Mouse (Mus musculus): ENCODE measurements around the gene Synj1. TPM values are rescaled to one million over a fixed set of nuclear protein-coding genes. Genes with fewer than 3 reads are reported as not detected.

Synj1 gene
- polyA plus RNA-seq, 1 experiment = 157 TPM

- no peak for TF ChIP-seq CTCF (IDR thresholded peaks at IDR 0.05; ENCODE audit: extremely low read depth, insufficient read depth, low read length)
- no peak for TF ChIP-seq POLR2A (IDR thresholded peaks at IDR 0.05; ENCODE audit: extremely low read depth, insufficient read depth, low read length)
- H3K4me1 ChIP-seq (ENCODE audit: control insufficient read depth, insufficient read depth, low read length) = no peaks in the 10 kb centered on the region
- H3K4me3 ChIP-seq (ENCODE audit: insufficient read depth, low read length) = no peak overlapping the region
- no peak overlapping the region for H3K27ac ChIP-seq (ENCODE audit: insufficient read depth, low read length)
Measured at GRCm38 (mm10) chr16:91019476-91019875, 8.4 kb upstream of the Synj1 start.

GRCm38 (mm10) chr16:91015761-91016160 is 4.7 kb upstream of the Synj1 start:
- TF ChIP-seq POLR2A (IDR thresholded peaks at IDR 0.05; ENCODE audit: extremely low read depth, insufficient read depth, low read length) (no peak), CTCF (IDR thresholded peaks at IDR 0.05; ENCODE audit: extremely low read depth, insufficient read depth, low read length) (no peak)
- H3K4me3 ChIP-seq (ENCODE audit: insufficient read depth, low read length) = no peak overlapping the region
- H3K4me1 ChIP-seq (ENCODE audit: control insufficient read depth, insufficient read depth, low read length) = peaks cover 2% of the 10 kb centered on the region; the same call in 1 of the 2 replicates
- no peak overlapping the region; the same call in 1 of the 2 replicates for H3K27ac ChIP-seq (ENCODE audit: insufficient read depth, low read length)

GRCm38 (mm10) chr16:91011847-91012246 is 739 bp upstream of the Synj1 start:
- TF ChIP-seq POLR2A (IDR thresholded peaks at IDR 0.05; ENCODE audit: extremely low read depth, insufficient read depth, low read length) (no peak), CTCF (IDR thresholded peaks at IDR 0.05; ENCODE audit: extremely low read depth, insufficient read depth, low read length) (no peak)
- peak overlapping the region; percentile 49 for H3K4me3 ChIP-seq (ENCODE audit: insufficient read depth, low read length)
- H3K4me1 ChIP-seq (ENCODE audit: control insufficient read depth, insufficient read depth, low read length) = peaks cover 5% of the 10 kb centered on the region
- peak overlapping the region; percentile 96 for H3K27ac ChIP-seq (ENCODE audit: insufficient read depth, low read length)

GRCm38 (mm10) chr16:91010581-91011020 is 507 bp downstream of the Synj1 start:
- Histone ChIP-seq H3K27ac (ENCODE audit: insufficient read depth, low read length) (peak overlapping the region; percentile 93), H3K4me1 (ENCODE audit: control insufficient read depth, insufficient read depth, low read length) (peaks cover 7% of the 10 kb centered on the region), H3K4me3 (ENCODE audit: insufficient read depth, low read length) (peak overlapping the region; percentile 49)
- TF ChIP-seq CTCF (IDR thresholded peaks at IDR 0.05; ENCODE audit: extremely low read depth, insufficient read depth, low read length) (no peak), POLR2A (IDR thresholded peaks at IDR 0.05; ENCODE audit: extremely low read depth, insufficient read depth, low read length) (no peak)

GRCm38 (mm10) chr16:91009942-91010529 is 1.1 kb downstream of the Synj1 start:
- no peak overlapping the region; the same call in 1 of the 2 replicates for H3K27ac ChIP-seq (ENCODE audit: insufficient read depth, low read length)
- peaks cover 7% of the 10 kb centered on the region for H3K4me1 ChIP-seq (ENCODE audit: control insufficient read depth, insufficient read depth, low read length)
- peak overlapping the region; percentile 49 for H3K4me3 ChIP-seq (ENCODE audit: insufficient read depth, low read length)
- TF ChIP-seq CTCF (IDR thresholded peaks at IDR 0.05; ENCODE audit: extremely low read depth, insufficient read depth, low read length) = no peak
- no peak for TF ChIP-seq POLR2A (IDR thresholded peaks at IDR 0.05; ENCODE audit: extremely low read depth, insufficient read depth, low read length)

- H3K4me1 ChIP-seq (ENCODE audit: control insufficient read depth, insufficient read depth, low read length) = peaks cover 12% of the 10 kb centered on the region
- no peak for TF ChIP-seq CTCF (IDR thresholded peaks at IDR 0.05; ENCODE audit: extremely low read depth, insufficient read depth, low read length)
- TF ChIP-seq POLR2A (IDR thresholded peaks at IDR 0.05; ENCODE audit: extremely low read depth, insufficient read depth, low read length) = no peak
- no peak overlapping the region for H3K27ac ChIP-seq (ENCODE audit: insufficient read depth, low read length)
- H3K4me3 ChIP-seq (ENCODE audit: insufficient read depth, low read length) = no peak overlapping the region
Measured at GRCm38 (mm10) chr16:91004915-91005538, 6.1 kb downstream of the Synj1 start.

GRCm38 (mm10) chr16:91001098-91001497 is 10.0 kb downstream of the Synj1 start:
- no peak overlapping the region for H3K27ac ChIP-seq (ENCODE audit: insufficient read depth, low read length)

GRCm38 (mm10) chr16:90999827-91000226 is 11.3 kb downstream of the Synj1 start:
- TF ChIP-seq CTCF (IDR thresholded peaks at IDR 0.05; ENCODE audit: extremely low read depth, insufficient read depth, low read length) = no peak
- no peak for TF ChIP-seq POLR2A (IDR thresholded peaks at IDR 0.05; ENCODE audit: extremely low read depth, insufficient read depth, low read length)
- Histone ChIP-seq H3K4me3 (ENCODE audit: insufficient read depth, low read length) (no peak overlapping the region), H3K27ac (ENCODE audit: insufficient read depth, low read length) (peak overlapping the region; percentile 56), H3K4me1 (ENCODE audit: control insufficient read depth, insufficient read depth, low read length) (peaks cover 16% of the 10 kb centered on the region)

More at GRCm38 (mm10) chr16:91001098-91001497, 10.0 kb downstream of the Synj1 start:
- Histone ChIP-seq H3K4me3 (ENCODE audit: insufficient read depth, low read length) (no peak overlapping the region), H3K4me1 (ENCODE audit: control insufficient read depth, insufficient read depth, low read length) (peaks cover 14% of the 10 kb centered on the region)
- TF ChIP-seq POLR2A (IDR thresholded peaks at IDR 0.05; ENCODE audit: extremely low read depth, insufficient read depth, low read length) (no peak), CTCF (IDR thresholded peaks at IDR 0.05; ENCODE audit: extremely low read depth, insufficient read depth, low read length) (no peak)

- Histone ChIP-seq H3K4me1 (ENCODE audit: control insufficient read depth, insufficient read depth, low read length) (peaks cover 19% of the 10 kb centered on the region), H3K4me3 (ENCODE audit: insufficient read depth, low read length) (no peak overlapping the region), H3K27ac (ENCODE audit: insufficient read depth, low read length) (no peak overlapping the region)
- no peak for TF ChIP-seq CTCF (IDR thresholded peaks at IDR 0.05; ENCODE audit: extremely low read depth, insufficient read depth, low read length)
- no peak for TF ChIP-seq POLR2A (IDR thresholded peaks at IDR 0.05; ENCODE audit: extremely low read depth, insufficient read depth, low read length)
Measured at GRCm38 (mm10) chr16:90997822-90998221, 13.3 kb downstream of the Synj1 start.
